Mouse (Mus musculus): Measurements from ENCODE around the gene Vmn1r76. TPM values are rescaled to one million over a fixed set of nuclear protein-coding genes. Genes with fewer than 3 reads are reported as not detected.

Gene Vmn1r76
- not detected in 2 replicates for total RNA-seq (2017)

GRCm38 (mm10) chr7:11938113-11938512 lies at the start of gene Vmn1r76:
TSS of gene Vmn1r76 (minus strand) at chr7:11938213.
- no peak for ATAC-seq (replicated peaks; ENCODE audit: low read depth, poor library complexity, severe bottlenecking)

GRCm38 (mm10) chr7:11972611-11973010 lies 34.6 kb upstream of the Vmn1r76 start:
- no peak for ATAC-seq (replicated peaks; ENCODE audit: low read depth, poor library complexity, severe bottlenecking)

- ATAC-seq (replicated peaks; ENCODE audit: low read depth, poor library complexity, severe bottlenecking) = no peak
Observed at GRCm38 (mm10) chr7:11947991-11948390, 10.0 kb upstream of the Vmn1r76 start.

- no peak for ATAC-seq (replicated peaks; ENCODE audit: low read depth, poor library complexity, severe bottlenecking)
Observed at GRCm38 (mm10) chr7:11874330-11874729, 63.7 kb downstream of the Vmn1r76 start, which contains the start of gene Vmn1r75. TSS of gene Vmn1r75 (plus strand) at chr7:11874630.

Other genes starting within 250 kb of the Vmn1r76 start
- not detected in 2 replicates for gene Vmn1r73, start 207.9 kb downstream of the Vmn1r76 start, total RNA-seq (2017)
- gene Vmn1r74, start 104.2 kb downstream of the Vmn1r76 start, total RNA-seq (2017) = not detected in 2 replicates
- gene Vmn1r75, start 63.6 kb downstream of the Vmn1r76 start, total RNA-seq (2017) = not detected in 2 replicates
- gene Vmn1r77, start 98.5 kb upstream of the Vmn1r76 start, total RNA-seq (2017) = not detected in 2 replicates
- gene Vmn1r78, start 212.0 kb upstream of the Vmn1r76 start, total RNA-seq (2017) = not detected in 2 replicates
- gene Vmn1r79, start 233.1 kb upstream of the Vmn1r76 start, total RNA-seq (2017) = not detected in 2 replicates

Measured in common myeloid progenitor, adult 5-6 weeks (primary cell).